Mouse (Mus musculus) mature B cell (primary cell): Measurements from ENCODE around the gene Gm20834.
"Not testable (repeated sequence)": the region's sequence is repeated elsewhere in the genome, so short reads cannot be mapped to it uniquely, and the experiment has no call there.

Experiments
- in situ Hi-C: fragments of 300-500 bp; cut with MboI; formaldehyde crosslinking; loops from 2 replicates; pipeline ENCODE4 v1.14.3; 2019

The Gm20834 gene

GRCm38 (mm10) chrY:10324489-10324888 is at the start of gene Gm20834:
Gene Gm20834 (minus strand): TSS chrY:10324589.
- in situ Hi-C loops: not testable (repeated sequence)
